Mouse (Mus musculus): Measurements from ENCODE around the gene Lrba. TPM values are rescaled to one million over a fixed set of nuclear protein-coding genes. Genes with fewer than 3 reads are reported as not detected.

Lrba gene
- total RNA-seq, 2 experiments from 2014 or later: 32.7 to 34.9 TPM

DNA sequence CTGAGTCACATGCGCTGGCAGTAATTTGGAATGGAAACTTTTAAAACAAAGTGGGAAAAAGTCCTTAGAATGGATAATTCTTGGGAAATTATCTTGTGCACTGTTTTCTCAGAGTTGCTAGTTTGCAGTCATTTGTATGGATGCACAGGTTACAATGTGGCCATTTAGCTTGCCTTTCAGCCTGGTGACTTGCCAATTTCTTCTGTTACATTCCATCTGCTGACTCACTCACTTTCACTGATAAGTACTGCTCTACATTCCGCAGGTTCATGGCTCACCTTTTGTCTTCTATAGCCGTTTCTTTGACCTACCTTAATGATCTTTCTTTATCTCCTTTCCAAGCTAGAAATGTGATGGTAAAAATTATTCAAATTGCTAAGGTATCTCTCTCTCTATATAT is 28.6 kb downstream of the Lrba start:
- no peak for DNase-seq (ENCODE audit: low spot score in 2 of 2)

DNA sequence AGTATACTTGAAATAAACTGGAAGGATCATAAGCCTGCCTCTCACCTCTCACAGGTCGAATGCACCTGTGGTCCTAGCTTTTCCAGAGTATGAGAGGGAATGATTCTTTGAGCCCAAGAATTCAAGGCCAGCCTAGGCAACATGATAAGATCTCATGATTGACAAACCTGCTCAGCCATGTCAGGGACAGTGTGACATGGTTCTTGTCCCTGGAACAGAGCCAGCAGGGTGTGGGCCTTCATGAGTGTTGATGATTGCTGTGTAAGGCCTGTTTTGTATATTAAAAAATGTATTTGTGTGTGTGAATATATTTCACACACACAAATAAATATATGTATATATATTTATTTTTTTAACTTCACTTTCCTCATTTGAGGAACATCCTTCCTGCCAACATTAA is 29.3 kb downstream of the Lrba start:
- no peak for DNase-seq (ENCODE audit: low spot score in 2 of 2)

DNA sequence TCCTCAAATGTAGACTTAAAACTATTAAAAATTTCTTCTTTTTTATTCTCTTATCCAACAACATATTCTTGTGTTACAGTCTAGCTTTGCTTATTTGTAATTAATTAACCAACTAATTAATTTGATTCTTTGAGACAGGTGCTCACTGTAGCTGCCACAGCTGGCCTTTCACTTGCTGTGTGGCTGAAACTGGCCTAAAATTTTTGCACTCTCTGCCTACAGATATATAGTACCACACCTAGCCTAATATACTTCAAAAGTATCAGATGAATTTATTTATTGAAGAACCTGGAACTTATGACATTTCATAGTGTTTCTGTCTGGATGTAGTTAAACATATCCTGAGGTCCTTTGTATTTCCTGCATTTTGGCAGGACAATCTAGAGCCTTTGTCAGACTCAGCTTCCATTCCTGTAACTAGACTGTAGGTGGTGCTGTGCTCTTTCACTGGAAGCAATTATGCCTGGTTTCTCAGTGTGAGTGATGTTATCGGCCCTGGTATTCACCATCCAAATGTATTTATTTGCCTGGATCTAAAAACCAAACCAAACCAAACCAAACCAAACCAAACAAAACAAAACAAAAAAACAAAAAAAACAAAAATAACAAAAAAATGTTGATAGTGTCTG is 43.7 kb downstream of the Lrba start:
- DNase-seq (ENCODE audit: low spot score in 2 of 2): no peak

DNA sequence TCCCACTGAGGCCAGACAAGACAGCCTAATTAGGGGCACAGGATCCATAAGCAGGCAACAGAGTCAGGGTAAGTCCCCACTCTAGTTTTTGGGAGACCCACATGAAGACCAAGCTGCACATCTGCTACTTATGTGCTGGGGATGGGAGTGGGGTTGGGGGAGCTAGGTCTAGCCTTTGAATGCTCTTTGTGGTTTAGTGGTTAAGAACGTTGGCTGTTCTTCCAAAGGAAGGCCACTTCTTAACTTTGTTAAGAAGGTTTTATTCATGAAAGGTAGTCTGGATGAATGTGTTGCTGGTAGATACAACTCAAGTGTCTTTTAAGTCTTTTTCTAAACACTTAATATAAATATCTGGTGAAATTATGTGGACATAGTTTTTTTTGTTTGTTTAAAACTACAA is 51.2 kb downstream of the Lrba start:
- DNase-seq (ENCODE audit: low spot score in 2 of 2): no peak

DNA sequence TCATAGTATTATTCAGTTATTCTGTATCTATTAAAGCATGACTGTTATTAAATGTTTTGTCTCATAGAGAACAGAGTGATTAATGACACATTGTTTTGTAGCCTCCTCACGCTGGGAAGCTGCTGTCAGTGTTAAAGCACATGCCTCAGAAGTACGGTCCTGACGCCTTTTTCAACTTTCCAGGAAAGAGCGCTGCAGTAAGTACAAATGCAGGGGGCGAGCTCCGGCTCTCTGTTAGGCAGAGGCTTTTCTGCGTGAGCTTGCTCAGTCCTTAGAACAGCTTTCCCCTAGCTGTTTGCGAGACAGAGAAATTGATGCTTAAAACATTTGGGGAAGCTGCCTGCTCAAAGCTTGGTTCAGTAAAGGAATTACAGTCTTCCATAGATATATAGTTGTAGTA is 66.8 kb downstream of the Lrba start:
- no peak for DNase-seq (ENCODE audit: low spot score in 2 of 2)

DNA sequence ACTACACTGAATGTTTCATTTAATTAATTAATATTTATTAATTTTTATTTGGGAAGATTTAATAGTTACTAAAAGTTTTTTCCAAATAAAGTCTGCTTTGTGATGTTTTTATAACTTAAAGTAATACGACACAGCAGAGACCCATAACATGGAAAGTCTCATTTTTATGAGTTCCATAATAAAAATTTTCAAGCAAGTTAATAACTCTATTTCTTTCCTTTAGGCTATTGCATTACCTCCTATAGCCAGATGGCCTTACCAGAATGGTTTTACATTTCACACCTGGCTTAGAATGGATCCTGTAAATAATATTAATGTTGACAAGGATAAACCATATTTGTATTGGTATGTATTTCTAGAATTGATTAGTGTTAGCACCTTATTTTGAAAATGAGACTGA is 70.4 kb downstream of the Lrba start:
- no peak for DNase-seq (ENCODE audit: low spot score in 2 of 2)

DNA sequence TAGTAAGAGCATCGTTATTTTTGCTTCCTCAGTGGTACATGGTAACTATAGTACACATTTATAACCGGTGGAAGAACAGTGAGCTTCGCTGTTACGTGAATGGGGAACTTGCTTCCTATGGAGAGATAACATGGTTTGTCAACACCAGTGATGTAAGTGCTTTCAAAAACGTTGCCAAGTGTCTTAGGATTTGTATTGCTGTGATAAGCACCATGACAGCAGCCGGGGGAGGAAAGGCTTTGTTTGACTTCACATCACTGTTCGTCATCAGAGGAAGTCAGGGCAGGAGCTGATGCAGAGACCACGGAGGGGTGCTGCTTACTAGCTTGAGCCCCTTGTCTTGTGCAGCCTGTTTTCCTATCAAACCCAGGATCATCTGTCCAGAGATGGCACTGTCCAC is 71.7 kb downstream of the Lrba start:
- no peak for DNase-seq (ENCODE audit: low spot score in 2 of 2)

DNA sequence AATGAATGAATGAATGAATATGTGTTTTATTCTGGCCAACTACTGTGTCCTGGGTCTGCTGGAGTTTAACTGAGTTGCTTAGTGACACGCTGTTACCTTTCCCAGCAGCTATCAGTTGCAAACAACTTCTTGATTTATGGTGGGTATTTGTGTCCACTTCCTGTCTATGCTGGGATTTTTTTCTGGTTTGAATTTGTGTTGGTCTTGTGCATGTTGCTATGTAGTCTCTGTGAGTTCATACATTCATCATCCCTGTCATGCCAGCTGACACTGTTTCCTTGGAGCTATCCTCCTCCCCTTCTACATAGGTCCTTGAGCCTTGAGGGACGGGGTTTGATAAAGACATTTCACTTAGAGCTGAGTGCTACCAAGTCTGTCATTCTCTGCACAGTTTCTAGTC is 84.4 kb downstream of the Lrba start:
- DNase-seq (ENCODE audit: low spot score in 2 of 2): no peak

DNA sequence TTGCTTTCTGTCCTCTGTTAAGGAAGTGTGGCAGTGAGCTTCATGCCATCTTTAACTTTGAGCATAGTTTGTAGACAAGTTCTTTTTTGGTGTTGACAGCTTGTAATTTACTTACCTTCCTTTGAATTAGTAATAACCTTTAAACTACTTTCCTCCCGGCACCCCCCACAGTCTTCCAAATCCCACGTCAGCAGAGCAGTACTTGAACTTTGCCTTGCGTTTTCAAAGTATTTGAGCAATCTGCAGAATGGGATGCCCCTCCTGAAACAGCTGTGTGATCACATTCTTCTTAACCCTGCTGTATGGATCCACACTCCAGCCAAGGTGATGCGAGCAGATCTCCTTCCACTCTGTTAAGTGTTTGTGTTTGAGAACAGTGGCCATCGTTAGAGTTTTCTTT is 85.7 kb downstream of the Lrba start:
- no peak for DNase-seq (ENCODE audit: low spot score in 2 of 2)

DNA sequence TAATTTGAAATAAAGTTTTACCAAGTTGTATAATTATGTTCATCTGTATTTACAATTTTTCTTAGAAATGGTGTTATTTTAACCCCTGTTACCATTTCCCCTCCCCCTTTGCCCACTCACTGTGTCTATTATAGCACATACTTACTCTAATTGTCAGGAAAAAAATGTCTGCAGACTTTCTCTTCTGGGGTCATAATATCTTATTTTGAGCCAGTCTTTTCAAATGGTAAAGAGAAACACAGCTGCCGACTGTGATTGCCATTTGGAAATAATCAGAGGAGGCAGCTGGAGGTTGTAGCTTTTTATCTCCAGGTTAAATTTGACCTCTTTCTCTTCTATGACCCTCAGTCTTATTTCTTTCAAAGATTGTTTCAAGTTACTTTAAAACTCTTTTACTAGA is 86.9 kb downstream of the Lrba start:
- DNase-seq (ENCODE audit: low spot score in 2 of 2): no peak

DNA sequence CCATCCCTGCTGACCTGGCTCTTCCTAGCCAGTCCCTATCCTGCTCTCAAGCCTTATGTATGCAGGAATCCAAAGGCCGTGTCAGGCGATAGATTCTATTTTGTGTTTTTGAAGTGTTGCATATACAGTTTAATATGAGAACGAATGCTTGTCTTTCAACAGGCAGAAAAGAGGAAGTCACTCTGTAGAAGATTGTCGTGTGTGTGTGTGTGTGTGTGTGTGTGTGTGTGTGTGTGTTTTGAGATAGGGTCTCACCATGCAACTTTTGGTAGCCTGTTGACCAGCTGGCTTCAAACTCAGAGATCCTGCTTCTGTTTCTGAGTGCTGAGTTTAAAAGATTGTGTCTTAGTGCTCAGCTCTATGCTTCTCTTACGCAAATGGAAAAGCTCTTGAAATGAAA is 93.2 kb downstream of the Lrba start:
- no peak for DNase-seq (ENCODE audit: low spot score in 2 of 2)

DNA sequence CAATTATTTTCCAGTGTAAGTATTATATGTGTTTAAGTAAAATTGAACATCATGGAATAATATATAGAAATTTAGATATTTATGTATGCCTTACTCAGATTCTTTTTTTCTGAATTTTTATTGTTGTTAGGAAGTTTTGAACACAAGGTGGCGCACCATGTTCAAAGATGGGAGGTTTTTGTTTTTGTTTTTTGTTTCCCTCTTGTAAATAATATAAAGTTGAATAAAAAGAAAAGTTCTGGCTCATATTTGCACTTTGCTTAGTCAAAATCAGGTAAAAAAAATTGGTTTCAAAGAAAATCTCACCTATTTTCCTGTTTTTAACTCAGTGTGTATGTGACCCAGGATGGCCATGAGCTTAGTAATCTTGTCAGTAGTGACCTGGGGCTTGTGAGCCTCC is 104.1 kb downstream of the Lrba start:
- DNase-seq (ENCODE audit: low spot score in 2 of 2): peak; percentile 16 to 31

DNA sequence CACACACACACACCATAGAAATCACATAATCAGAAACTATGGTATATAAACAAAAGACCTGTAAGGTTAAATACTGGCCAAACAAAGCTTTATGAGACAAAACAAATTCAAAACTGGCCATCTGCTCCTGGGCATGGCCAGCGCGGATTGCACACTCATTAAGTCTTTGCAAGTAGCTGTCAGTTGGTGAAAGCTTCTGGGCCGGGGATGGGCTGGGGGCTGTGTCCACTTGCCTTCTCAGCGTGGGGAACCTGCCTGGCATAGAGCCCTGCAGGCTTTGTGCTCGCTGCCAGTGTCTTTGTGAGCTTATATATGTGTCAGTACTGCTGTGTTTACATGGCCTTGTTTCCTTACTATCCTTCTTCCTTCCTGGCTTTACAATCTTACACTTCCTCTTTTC is 118.8 kb downstream of the Lrba start:
- no peak for DNase-seq (ENCODE audit: low spot score in 2 of 2)

DNA sequence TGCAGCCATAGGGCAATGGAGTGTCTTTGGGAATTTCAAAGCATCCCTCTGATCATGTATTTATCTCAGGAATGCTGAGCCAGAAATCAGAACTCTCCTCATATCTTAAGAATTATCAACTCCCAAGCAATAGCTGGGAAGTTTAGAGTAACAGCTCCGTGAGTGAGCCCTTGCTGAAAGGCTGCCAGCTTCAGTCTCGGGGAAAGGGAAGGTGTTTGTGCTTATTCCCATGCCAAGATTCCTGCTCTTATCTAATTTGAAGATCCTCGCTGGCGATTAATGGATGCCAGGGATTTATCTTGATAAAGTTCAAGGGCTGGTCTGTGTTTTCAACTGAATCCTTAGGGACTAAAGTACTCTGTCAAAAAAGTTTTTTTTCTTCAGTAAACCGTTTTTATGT is 138.0 kb downstream of the Lrba start:
- DNase-seq (ENCODE audit: low spot score in 2 of 2): peak in 1 of 2 experiments; percentile 17

DNA sequence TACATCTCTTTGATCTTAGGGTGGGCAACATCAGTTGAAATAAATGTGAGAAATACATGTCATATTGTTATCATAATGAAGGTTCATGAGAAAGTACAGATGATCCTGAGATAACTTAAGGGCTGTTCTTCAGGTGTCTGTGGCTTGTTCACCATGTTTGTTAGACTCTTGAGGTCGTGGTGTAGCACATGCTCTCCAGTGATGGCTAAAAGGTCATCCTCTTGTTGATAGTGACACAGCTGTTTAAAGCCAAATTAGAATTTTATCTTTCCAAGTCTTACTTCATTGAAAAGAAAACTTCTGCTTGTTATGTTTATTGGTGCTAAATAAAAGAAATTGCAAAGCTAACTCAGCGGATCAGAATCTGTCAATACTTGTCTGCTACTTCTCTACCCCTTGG is 147.0 kb downstream of the Lrba start:
- no peak for DNase-seq (ENCODE audit: low spot score in 2 of 2)

DNA sequence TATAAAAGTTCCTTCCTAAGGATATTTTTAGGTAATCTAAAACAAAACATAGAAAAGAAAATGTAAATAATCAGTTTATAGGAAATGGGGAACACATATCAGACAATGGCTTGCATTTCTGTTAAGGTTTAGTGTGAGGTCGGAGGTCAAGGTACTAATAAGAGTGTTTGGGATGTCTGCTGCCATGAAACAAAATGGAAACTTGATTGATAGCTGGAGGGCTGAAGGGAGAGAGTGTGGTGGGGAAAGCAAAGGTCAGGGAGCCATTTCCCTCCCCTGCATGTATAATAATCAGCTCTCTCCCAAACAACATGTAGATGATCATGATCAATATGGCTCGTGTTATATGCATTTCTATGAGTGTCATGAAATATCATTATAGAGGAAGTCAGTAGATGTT is 150.8 kb downstream of the Lrba start:
- no peak for DNase-seq (ENCODE audit: low spot score in 2 of 2)

DNA sequence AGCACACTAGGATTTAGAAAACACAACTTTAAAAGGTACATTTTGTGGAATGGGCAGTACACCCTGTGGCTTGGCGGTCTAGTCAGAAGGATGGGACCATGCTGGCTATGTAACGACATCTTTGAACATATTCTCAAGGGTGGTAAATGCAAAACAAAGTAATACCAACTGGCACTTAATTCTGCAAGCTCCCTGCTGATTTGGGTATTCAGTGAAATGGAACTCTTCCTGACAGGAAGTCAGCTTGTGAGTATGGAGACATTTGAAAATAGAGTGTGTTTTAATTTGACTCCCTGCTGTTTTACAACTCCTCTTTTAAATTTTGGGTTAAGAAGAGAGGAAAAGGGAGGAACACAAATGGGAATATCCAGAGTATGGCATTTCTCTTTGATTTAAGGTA is 158.1 kb downstream of the Lrba start:
- no peak for DNase-seq (ENCODE audit: low spot score in 2 of 2)

DNA sequence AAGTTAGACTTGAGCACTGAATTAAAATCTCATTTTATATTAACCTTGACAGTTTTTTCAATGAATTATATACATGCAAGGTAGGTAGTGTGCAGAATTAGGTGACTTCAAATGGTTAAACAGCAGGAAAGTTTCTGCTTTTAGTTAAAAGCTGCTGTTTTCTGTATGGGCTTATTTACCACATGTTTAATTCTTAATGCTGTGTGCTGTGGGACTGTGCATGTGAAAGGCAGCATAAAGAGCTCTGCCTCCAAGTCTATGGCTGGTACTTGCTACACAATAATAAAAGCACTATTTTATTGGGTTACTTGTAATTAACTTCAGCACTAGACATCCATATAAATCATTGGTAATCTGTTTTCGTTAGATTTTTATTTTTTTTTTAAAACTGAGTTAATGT is 160.6 kb downstream of the Lrba start:
- no peak for DNase-seq (ENCODE audit: low spot score in 2 of 2)

DNA sequence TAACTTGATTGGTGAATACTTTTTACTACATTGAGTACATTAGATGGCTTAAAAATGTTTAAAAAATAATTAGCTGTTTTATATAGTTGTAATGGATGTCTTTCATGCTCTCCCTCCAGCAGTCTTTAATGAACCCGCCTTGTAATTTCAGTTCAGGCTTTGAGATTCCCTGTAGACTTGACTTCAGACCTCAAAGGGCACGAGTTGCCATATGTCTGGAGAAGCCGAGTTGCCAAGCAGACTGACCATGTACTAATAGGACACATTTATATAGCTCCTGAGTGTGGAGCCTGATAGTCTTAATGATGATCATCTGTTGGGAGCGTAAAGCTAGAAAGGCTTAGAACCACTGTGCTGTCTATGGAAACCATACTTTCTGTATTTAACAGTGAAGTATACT is 161.8 kb downstream of the Lrba start:
- DNase-seq (ENCODE audit: low spot score in 2 of 2): no peak

DNA sequence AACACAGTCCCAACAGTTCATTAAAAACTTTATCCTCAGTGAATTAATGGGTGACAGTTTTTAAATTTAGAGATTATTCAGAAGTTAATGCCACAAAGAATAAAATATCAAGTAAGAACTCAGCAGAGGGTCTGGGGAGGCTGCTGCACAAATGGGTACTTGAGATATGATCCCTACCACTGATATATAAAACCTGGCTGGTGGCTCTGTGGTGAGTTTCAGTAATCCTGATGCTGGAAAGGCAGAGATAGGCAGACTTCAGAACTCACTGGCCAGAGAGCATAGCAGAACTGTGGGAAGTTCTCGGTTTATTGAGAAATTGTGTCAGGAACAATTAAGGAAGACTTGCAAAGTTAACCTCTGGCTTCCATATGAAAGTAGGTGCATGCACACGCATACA is 199.3 kb downstream of the Lrba start:
- DNase-seq (ENCODE audit: low spot score in 2 of 2): no peak

DNA sequence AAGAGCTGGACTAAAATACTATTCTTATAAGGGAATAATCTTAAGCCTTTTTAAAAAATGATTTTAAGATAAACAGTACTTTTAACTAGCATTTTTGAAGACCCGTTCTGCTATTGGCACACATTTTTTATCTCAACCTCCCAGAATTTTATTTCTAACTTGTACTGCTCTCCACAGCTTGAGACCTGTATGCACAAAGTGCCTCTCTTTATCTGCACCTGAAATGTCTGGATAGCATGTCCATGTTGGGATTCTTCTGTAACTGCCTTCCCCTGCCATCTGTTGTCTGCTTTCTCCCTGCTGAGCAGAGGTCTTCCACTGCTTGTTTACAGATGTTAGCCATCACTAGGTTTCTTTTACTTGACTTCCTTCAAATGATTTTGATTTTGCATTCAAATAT is 202.3 kb downstream of the Lrba start:
- no peak for DNase-seq (ENCODE audit: low spot score in 2 of 2)

DNA sequence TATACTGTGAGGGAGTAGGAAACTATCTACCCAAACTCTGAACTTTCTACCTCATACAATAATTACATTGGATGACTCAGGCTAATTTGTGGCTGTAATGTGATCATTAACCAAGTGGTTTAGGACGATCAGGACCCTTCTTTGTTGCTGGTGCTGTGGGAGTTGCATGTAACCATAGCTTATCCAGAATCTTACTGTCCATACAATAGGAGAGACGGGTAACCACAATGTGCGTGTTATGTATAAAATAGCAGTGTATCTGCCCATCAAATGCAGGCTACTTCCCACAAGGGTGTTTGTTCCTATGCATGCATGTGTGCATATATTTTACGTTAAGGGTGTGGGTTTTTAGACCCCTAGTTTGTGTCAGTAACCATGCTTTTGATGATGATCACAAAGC is 219.0 kb downstream of the Lrba start:
- DNase-seq (ENCODE audit: low spot score in 2 of 2): no peak

DNA sequence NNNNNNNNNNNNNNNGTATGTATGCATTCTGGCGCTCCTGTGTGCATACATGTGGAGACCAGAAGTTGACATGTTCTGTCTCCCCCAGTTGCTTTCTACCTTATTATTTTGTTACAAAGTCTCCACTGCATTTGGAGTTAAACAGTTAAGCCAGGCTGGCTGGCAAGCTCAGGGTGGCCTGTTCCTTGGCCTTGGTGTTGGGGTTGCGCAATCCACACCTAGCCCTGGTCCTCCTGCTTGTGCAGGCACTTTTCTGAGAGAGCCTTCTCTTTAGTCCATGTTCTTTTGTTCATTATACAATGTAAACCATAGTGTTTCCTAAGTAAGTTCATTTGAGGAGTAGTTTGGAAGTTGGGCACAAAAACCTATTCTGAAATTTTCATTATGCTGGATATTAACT is 226.7 kb downstream of the Lrba start:
- no peak for DNase-seq (ENCODE audit: low spot score in 2 of 2)

DNA sequence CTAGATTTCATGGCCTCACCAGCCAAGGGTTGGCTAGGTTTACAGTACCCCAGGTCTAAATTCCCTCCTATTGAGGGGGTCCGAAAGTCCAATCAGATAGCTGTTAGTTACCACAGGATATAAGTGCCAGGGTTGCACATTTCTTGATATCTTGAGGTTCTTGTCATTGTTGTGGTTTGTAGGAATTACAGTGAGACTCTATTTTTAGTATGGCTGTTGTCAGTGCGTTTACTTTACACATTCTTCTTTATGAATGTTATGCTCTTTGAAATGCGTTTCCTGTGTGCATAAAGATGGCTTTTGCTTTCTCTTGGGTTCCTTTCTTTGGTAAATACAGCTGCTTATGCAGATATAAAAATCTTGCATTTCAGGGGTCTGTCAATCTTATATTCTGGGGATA is 237.1 kb downstream of the Lrba start:
- no peak for DNase-seq (ENCODE audit: low spot score in 2 of 2)
